Mouse (Mus musculus): Measurements from ENCODE around the gene Emilin1. TPM values are rescaled to one million over a fixed set of nuclear protein-coding genes. Genes with fewer than 3 reads are reported as not detected.
A peak's percentile ranks its signal among the peaks of the same experiment; 100 is the strongest.

Gene Emilin1
- polyA plus RNA-seq, 1 experiment: 83.9 TPM

DNA sequence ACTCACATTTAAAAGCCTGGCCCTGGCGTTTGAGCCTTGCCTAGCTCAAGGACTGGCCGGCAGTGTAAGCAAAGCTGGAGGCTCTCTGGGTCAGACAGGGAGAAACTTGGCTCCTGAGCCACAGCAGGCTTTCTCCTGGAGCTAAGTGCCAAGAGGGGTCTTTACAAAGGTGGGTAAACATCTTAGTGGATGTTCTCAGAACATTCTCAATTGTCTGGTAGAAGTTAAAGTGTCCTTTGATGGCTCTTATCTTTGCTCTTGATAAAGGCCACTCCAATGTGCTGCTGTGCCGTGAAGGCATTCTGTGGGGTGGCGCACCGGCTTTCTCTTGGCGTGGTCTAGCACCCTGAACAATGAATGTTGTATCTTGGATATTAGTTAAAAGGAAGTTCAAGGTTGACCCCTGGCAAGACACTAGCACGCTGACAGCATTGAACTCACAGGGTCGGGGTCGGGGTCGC lies 9.4 kb downstream of the Emilin1 start:
- Histone ChIP-seq H3K27me3 (ENCODE audit: control insufficient read depth, insufficient read depth, low read length) (no peaks in the 10 kb centered on the region), H3K27ac (ENCODE audit: insufficient read depth, low read length) (no peak overlapping the region), H3K4me1 (ENCODE audit: control insufficient read depth, insufficient read depth, insufficient read length) (peaks cover 3% of the 10 kb centered on the region; the same call in 1 of the 2 replicates), H3K4me3 (ENCODE audit: extremely low read depth, insufficient read depth, insufficient read length) (no peak overlapping the region), H3K36me3 (ENCODE audit: control insufficient read depth, insufficient read depth, low read length) (no peaks in the 10 kb centered on the region)
- 81% methylated on average over 10 of the region's 10 CpGs for WGBS
- TF ChIP-seq POLR2A (IDR thresholded peaks at IDR 0.05; ENCODE audit: low read depth, low read length): no peak
- no peak for TF ChIP-seq CTCF (IDR thresholded peaks at IDR 0.05; ENCODE audit: extremely low read depth, insufficient read depth, insufficient read length, insufficient replicate concordance)
- DNase-seq (ENCODE audit: low read depth in 1 of 2, low spot score in 2 of 2): no peak

DNA sequence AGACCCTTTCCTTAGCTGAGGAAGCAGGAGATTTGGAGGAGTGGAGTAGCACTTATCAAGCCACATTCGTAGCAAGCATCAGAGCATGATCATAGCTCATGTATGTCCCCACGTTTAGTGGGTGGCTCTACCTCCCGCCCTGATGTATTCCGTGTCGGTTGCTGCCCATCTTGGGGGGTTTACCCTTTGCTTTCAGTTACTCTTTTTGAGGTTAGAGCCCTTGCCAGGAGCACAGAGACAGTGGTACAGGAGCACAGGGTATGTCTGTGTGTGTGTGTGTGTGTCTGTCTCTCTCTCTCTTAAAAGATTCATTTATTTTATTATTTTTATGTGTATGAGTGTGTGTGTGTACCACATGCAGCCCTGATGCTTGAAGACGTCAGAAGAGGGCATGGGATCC lies 9.9 kb downstream of the Emilin1 start:
- H3K36me3 ChIP-seq (ENCODE audit: control insufficient read depth, insufficient read depth, low read length): no peaks in the 10 kb centered on the region
- no peak overlapping the region for H3K4me3 ChIP-seq (ENCODE audit: extremely low read depth, insufficient read depth, insufficient read length)
- no peaks in the 10 kb centered on the region for H3K27me3 ChIP-seq (ENCODE audit: control insufficient read depth, insufficient read depth, low read length)
- H3K4me1 ChIP-seq (ENCODE audit: control insufficient read depth, insufficient read depth, insufficient read length): peaks cover 3% of the 10 kb centered on the region; the same call in 1 of the 2 replicates
- TF ChIP-seq CTCF (IDR thresholded peaks at IDR 0.05; ENCODE audit: extremely low read depth, insufficient read depth, insufficient read length, insufficient replicate concordance): no peak
- no peak overlapping the region for H3K27ac ChIP-seq (ENCODE audit: insufficient read depth, low read length)
- 76% methylated on average over 6 of the region's 6 CpGs for WGBS
- no peak for DNase-seq (ENCODE audit: low read depth in 1 of 2, low spot score in 2 of 2)

DNA sequence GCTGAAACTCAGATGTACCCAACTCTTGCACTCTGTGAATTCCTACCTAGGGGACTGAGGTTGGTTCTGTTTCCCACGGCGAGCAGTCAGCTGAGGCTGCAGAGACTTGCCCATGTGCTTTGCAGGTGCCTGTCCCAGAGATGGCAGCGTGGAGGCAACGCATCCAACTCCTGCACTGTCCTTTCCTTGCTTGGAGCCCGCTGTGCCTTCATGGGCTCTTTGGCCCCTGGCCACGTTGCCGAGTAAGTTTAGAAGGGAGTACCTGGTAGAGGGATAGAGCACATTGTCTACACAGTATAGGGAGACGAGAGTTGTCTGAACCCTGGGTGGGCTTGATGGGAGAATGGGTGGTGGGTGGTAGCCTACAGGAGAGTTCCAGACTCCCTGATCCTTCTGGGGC lies 11.4 kb downstream of the Emilin1 start:
- no peaks in the 10 kb centered on the region for H3K36me3 ChIP-seq (ENCODE audit: control insufficient read depth, insufficient read depth, low read length)
- DNase-seq (ENCODE audit: low read depth in 1 of 2, low spot score in 2 of 2): no peak
- no peaks in the 10 kb centered on the region for H3K27me3 ChIP-seq (ENCODE audit: control insufficient read depth, insufficient read depth, low read length)
- no peak for TF ChIP-seq CTCF (IDR thresholded peaks at IDR 0.05; ENCODE audit: extremely low read depth, insufficient read depth, insufficient read length, insufficient replicate concordance)
- TF ChIP-seq POLR2A (IDR thresholded peaks at IDR 0.05; ENCODE audit: low read depth, low read length): no peak
- peaks cover 3% of the 10 kb centered on the region; the same call in 1 of the 2 replicates for H3K4me1 ChIP-seq (ENCODE audit: control insufficient read depth, insufficient read depth, insufficient read length)
- H3K27ac ChIP-seq (ENCODE audit: insufficient read depth, low read length): no peak overlapping the region
- WGBS: 85% methylated on average over 8 of the region's 8 CpGs
- no peak overlapping the region for H3K4me3 ChIP-seq (ENCODE audit: extremely low read depth, insufficient read depth, insufficient read length)

DNA sequence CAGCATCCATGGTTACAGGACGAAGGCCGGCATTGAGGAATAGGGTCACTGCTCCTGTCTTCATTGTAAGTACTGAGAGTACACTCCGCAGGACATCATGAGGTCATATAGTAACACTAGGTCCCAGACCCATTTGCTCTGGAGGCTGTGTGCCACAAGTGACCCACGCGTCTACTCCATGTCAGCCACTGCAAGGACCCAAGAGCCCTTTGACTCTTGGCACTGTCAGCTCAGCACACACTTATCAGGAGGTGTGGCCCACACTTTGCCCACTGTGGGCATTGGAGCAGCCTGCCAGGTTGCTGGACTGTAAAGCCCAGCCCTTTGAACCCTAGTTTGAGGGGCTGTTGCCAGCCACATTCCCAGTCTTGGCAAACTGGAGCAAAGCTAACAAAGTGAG lies 12.0 kb downstream of the Emilin1 start:
- DNase-seq (ENCODE audit: low read depth in 1 of 2, low spot score in 2 of 2): no peak
- 97% methylated on average over 5 of the region's 5 CpGs for WGBS
- H3K27me3 ChIP-seq (ENCODE audit: control insufficient read depth, insufficient read depth, low read length): no peaks in the 10 kb centered on the region
- TF ChIP-seq CTCF (IDR thresholded peaks at IDR 0.05; ENCODE audit: extremely low read depth, insufficient read depth, insufficient read length, insufficient replicate concordance) (no peak), POLR2A (IDR thresholded peaks at IDR 0.05; ENCODE audit: low read depth, low read length) (no peak)
- no peak overlapping the region for H3K4me3 ChIP-seq (ENCODE audit: extremely low read depth, insufficient read depth, insufficient read length)
- H3K27ac ChIP-seq (ENCODE audit: insufficient read depth, low read length): no peak overlapping the region
- H3K36me3 ChIP-seq (ENCODE audit: control insufficient read depth, insufficient read depth, low read length): no peaks in the 10 kb centered on the region
- peaks cover 3% of the 10 kb centered on the region; the same call in 1 of the 2 replicates for H3K4me1 ChIP-seq (ENCODE audit: control insufficient read depth, insufficient read depth, insufficient read length)

DNA sequence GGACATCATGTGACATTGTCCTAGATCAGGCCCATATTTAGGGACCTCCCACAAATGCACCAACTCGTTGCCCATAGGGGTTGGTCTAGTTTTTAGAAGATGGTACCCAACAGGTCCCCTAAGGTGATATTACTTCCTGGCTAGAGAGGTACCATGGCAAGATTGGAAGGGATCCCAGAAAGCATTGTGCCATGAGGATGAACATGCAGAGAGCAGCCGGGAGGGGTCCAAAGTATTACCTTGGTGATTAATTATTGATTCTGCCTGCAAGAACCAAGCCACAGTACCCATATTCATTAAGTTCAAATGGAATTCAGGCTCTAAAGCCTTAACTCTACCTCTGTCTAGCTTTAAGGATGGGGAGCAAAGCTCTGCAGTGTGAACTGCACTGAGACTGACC lies 12.9 kb downstream of the Emilin1 start:
- H3K4me1 ChIP-seq (ENCODE audit: control insufficient read depth, insufficient read depth, insufficient read length): peaks cover 3% of the 10 kb centered on the region; the same call in 1 of the 2 replicates
- no peaks in the 10 kb centered on the region for H3K27me3 ChIP-seq (ENCODE audit: control insufficient read depth, insufficient read depth, low read length)
- no peak for DNase-seq (ENCODE audit: low read depth in 1 of 2, low spot score in 2 of 2)
- H3K27ac ChIP-seq (ENCODE audit: insufficient read depth, low read length): no peak overlapping the region
- no peak for TF ChIP-seq CTCF (IDR thresholded peaks at IDR 0.05; ENCODE audit: extremely low read depth, insufficient read depth, insufficient read length, insufficient replicate concordance)
- no peak for TF ChIP-seq POLR2A (IDR thresholded peaks at IDR 0.05; ENCODE audit: low read depth, low read length)
- no peaks in the 10 kb centered on the region for H3K36me3 ChIP-seq (ENCODE audit: control insufficient read depth, insufficient read depth, low read length)
- no peak overlapping the region for H3K4me3 ChIP-seq (ENCODE audit: extremely low read depth, insufficient read depth, insufficient read length)
- 89% methylated on average over 2 of the region's 2 CpGs for WGBS

DNA sequence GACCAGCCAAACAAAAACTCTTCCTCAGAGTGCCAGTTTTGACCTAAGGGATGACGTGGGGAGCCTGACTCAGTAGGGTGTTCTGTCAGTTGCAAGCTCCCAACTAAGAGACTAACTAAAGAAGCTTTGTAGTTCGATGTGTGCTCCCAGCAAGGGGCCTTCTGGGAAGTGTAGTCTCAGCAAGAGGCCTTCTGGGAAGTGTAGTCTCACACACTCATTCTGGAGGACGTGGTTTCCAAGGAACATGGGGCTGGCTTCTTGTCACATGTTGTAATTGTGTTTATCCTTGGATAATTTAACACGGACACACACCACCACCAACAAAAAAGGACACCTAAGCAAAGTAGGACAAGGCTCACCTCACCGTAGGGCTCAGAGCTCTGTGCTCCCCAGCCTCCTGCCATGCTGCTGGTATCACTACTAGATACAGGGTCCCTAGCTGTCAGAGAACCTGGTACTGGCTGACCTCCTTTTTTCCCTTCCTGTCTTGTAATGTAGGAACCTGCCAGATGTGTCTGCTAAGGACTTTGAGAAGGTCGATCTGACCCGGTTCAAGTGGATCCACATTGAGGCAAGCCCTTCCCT lies 14.8 kb downstream of the Emilin1 start:
- no peak overlapping the region for H3K27ac ChIP-seq (ENCODE audit: insufficient read depth, low read length)
- H3K4me3 ChIP-seq (ENCODE audit: extremely low read depth, insufficient read depth, insufficient read length): no peak overlapping the region
- no peaks in the 10 kb centered on the region for H3K4me1 ChIP-seq (ENCODE audit: control insufficient read depth, insufficient read depth, insufficient read length)
- H3K36me3 ChIP-seq (ENCODE audit: control insufficient read depth, insufficient read depth, low read length): no peaks in the 10 kb centered on the region
- 63% methylated on average over 7 of the region's 7 CpGs for WGBS
- H3K27me3 ChIP-seq (ENCODE audit: control insufficient read depth, insufficient read depth, low read length): no peaks in the 10 kb centered on the region
- DNase-seq (ENCODE audit: low read depth in 1 of 2, low spot score in 2 of 2): no peak
- TF ChIP-seq POLR2A (IDR thresholded peaks at IDR 0.05; ENCODE audit: low read depth, low read length) (no peak), CTCF (IDR thresholded peaks at IDR 0.05; ENCODE audit: extremely low read depth, insufficient read depth, insufficient read length, insufficient replicate concordance) (no peak)

DNA sequence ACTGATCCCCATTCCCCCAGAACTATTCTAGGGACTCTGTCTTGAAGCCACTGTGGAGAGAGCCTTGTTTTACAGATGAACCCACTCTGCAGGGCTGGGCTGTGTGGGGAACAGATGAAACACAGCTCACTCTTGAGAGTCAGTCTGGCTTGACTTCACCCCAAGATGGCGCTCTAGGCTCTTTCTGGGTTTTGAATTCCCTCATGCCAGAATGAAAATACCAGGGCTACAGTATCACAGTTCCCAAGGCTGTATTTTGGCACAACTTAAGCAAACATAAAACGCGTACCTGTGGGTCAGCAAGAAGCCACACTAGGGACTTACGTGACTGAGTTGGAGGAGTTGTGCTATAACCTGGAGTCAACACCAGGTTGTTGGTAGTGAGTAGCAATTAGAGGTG lies 16.9 kb downstream of the Emilin1 start:
- DNase-seq (ENCODE audit: low read depth in 1 of 2, low spot score in 2 of 2): peak in 1 of 2 experiments; percentile 44
- Histone ChIP-seq H3K27me3 (ENCODE audit: control insufficient read depth, insufficient read depth, low read length) (no peaks in the 10 kb centered on the region), H3K36me3 (ENCODE audit: control insufficient read depth, insufficient read depth, low read length) (no peaks in the 10 kb centered on the region), H3K4me3 (ENCODE audit: extremely low read depth, insufficient read depth, insufficient read length) (no peak overlapping the region), H3K27ac (ENCODE audit: insufficient read depth, low read length) (no peak overlapping the region), H3K4me1 (ENCODE audit: control insufficient read depth, insufficient read depth, insufficient read length) (no peaks in the 10 kb centered on the region)
- TF ChIP-seq CTCF (IDR thresholded peaks at IDR 0.05; ENCODE audit: extremely low read depth, insufficient read depth, insufficient read length, insufficient replicate concordance) (peak; percentile 42; the same call in 1 of the 2 replicates), POLR2A (IDR thresholded peaks at IDR 0.05; ENCODE audit: low read depth, low read length) (no peak)
- 68% methylated on average over 4 of the region's 4 CpGs for WGBS
